Mouse (Mus musculus) myocyte (in vitro differentiated cells): ENCODE data around the gene Fosb.

Experiments
- CEBPB ChIP-seq: IDR thresholded peaks from 2 replicates; pipeline ENCODE4 v1.6.1; 2011; ENCODE audit warnings: mild to moderate bottlenecking, moderate library complexity; ENCODE audit not compliant: poor library complexity, insufficient read depth, severe bottlenecking
- E2F4 ChIP-seq: IDR thresholded peaks from one replicate; pipeline ENCODE4 v1.6.1; 2011; ENCODE audit warnings: mild to moderate bottlenecking, control low read depth, moderate library complexity; ENCODE audit not compliant: insufficient read depth
- MYOD1 ChIP-seq, 3 experiments: IDR thresholded peaks; one replicate each; pipeline ENCODE4 v1.6.1; 2011; ENCODE audit warnings: control low read depth in 2 of 3, low read depth in 2 of 3, mild to moderate bottlenecking in 2 of 3, moderate library complexity in 1 of 3; ENCODE audit not compliant: insufficient read length in 2 of 3, control insufficient read depth in 1 of 3
- POLR2A ChIP-seq: IDR thresholded peaks from one replicate; pipeline ENCODE4 v1.6.1; 2011; ENCODE audit warnings: low read depth, mild to moderate bottlenecking, control low read depth, moderate library complexity; ENCODE audit not compliant: insufficient read length
- POLR2AphosphoS2 ChIP-seq: IDR thresholded peaks from one replicate; pipeline ENCODE4 v1.6.1; 2011; ENCODE audit warnings: low read depth, control low read depth; ENCODE audit not compliant: insufficient read length
- REST ChIP-seq: IDR thresholded peaks from one replicate; pipeline ENCODE4 v1.6.1; 2011; ENCODE audit warnings: mild to moderate bottlenecking, control low read depth, moderate library complexity; ENCODE audit not compliant: insufficient read depth, insufficient read length
- USF1 ChIP-seq: IDR thresholded peaks from one replicate; pipeline ENCODE4 v1.6.1; 2011; ENCODE audit warnings: low read depth, mild to moderate bottlenecking, control low read depth, moderate library complexity

DNA sequence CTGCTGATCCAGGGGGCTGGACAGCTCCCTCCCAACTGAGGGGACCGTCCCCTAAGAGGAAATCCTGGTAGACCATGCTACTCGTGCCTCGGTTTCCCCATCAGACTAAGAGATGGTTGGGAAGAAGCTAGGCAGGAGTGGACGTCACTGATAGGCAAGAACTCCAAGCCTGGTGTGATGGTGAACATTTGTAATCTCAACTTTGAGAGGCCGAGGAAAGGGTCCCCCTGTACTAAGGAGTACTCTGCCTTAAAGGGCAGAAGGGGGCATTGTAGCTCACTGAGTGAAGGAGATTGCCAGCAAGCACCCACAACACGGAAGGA, 4.5 kb downstream of the Fosb start:
- no peak for TF ChIP-seq POLR2AphosphoS2
- no peak for TF ChIP-seq POLR2A
- TF ChIP-seq REST, result no peak
- no peak for TF ChIP-seq E2F4
- TF ChIP-seq MYOD1 (IDR thresholded peaks at IDR 0.05; ENCODE audit: control insufficient read depth in 1 of 3, insufficient read length in 2 of 3, low read depth in 2 of 3), result no peak
- TF ChIP-seq CEBPB, result no peak
- no peak for TF ChIP-seq USF1
